Mouse (Mus musculus) bone marrow, adult 2 months (tissue): ENCODE data around the gene Coa4.

ENCODE experiments used
- CTCF ChIP-seq: fragments of 200-500 bp; IDR thresholded peaks from 2 replicates; pipeline ENCODE4 v1.5.1; 2011; ENCODE audit warnings: low read length, control low read depth; ENCODE audit not compliant: control insufficient read depth, insufficient read depth
- POLR2A ChIP-seq: fragments of 200-500 bp; IDR thresholded peaks from 2 replicates; pipeline ENCODE4 v1.6.1; 2011; ENCODE audit warnings: low read depth, mild to moderate bottlenecking, control low read depth, low read length, borderline replicate concordance; ENCODE audit not compliant: control insufficient read depth

DNA sequence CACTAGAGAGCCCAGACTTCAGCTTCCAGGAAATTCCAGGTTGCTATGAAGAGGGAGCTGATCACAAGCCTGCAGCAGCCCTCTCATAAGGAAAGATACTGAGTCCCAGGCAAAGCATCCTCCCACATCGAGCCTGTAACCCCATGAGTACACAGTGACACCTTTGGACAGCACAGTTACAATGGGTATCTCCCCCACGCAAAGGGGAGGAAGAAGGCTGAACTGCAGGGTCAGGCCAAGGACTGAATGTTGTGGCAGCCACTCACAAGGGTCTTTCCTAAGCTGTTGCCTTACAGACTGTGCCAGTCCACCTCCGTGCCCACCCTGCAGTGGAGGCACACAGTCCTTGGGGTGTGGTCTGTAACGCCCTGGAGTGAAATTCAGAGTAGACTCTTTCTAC is 30.4 kb upstream of the Coa4 start:
- TF ChIP-seq POLR2A (no peak), CTCF (no peak)
